Mouse (Mus musculus) hindbrain, embryonic 12.5 days (tissue): ENCODE results near the gene Ell. TPM values are rescaled to one million over a fixed set of nuclear protein-coding genes. Genes with fewer than 3 reads are reported as not detected.

ENCODE experiments used
- ATAC-seq: fragments of 200-750 bp; cut with Nextera tagmentation; 2 replicates; pipeline ENCODE4 v1.8.0; 2017; ENCODE audit warnings: moderate TSS enrichment; ENCODE audit not compliant: low FRiP score
- H3K27ac ChIP-seq: fragments of 300-500 bp; sonication (generic); 2 replicates; pipeline ENCODE4 v1.5.1; 2016; ENCODE audit warnings: mild to moderate bottlenecking
- H3K27me3 ChIP-seq: fragments of 300-500 bp; sonication (generic); 2 replicates; pipeline ENCODE4 v1.6.1; 2016; ENCODE audit warnings: mild to moderate bottlenecking
- H3K36me3 ChIP-seq: fragments of 300-500 bp; sonication (generic); 2 replicates; pipeline ENCODE4 v1.6.1; 2016; ENCODE audit warnings: mild to moderate bottlenecking
- H3K4me1 ChIP-seq: fragments of 300-500 bp; sonication (generic); 2 replicates; pipeline ENCODE4 v1.6.1; 2016
- H3K4me2 ChIP-seq: fragments of 300-500 bp; sonication (generic); replicated peaks from 2 replicates; pipeline ENCODE4 v1.6.1; 2016; ENCODE audit warnings: mild to moderate bottlenecking
- H3K4me3 ChIP-seq: fragments of 300-500 bp; sonication (generic); 2 replicates; pipeline ENCODE4 v1.5.1; 2016; ENCODE audit warnings: mild to moderate bottlenecking
- H3K9ac ChIP-seq: fragments of 300-500 bp; sonication (generic); 2 replicates; pipeline ENCODE4 v1.6.1; 2016; ENCODE audit warnings: mild to moderate bottlenecking, moderate library complexity
- H3K9me3 ChIP-seq: fragments of 300-500 bp; sonication (generic); replicated peaks from 2 replicates; pipeline ENCODE4 v1.6.1; 2016; ENCODE audit warnings: mild to moderate bottlenecking
- WGBS: fragments of 180-500 bp; shearing (Covaris S2); methylation state at CpG from one replicate; pipeline ENCODE4 v1.1.7; 2016; 5-methylcytosine and 5-hydroxymethylcytosine counted together
- polyA plus RNA-seq: library from polyadenylated mRNA; unstranded; fragments of >200 nt; fragmentation: Nextera tagmentation; extraction: Ambion mirVana; gene quantifications from 2 replicates; pipeline ENCODE4 v1.2.1, GENCODE M21; 2016

Gene Ell
- polyA plus RNA-seq, 1 experiment from 2014 or later, result 19.4 TPM

DNA sequence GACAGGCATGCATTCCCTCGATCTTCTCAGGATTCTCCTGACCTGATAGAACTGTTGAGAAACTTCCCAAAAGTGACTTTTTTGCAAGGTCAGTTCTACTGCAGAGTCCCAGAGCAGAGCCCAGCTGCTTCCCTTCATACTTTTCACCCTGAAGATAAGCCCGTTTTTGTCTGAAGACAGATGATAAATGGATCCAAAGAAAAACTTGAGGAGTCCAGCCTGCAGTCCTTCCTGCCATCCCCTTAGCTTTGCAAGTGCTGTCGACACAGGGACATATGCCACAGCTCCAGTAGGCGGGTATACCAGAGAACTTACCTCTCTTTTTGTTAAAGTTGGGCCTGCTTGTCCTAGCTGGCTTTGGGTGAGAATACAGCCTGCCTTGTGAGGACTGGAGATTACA is 22.1 kb downstream of the Ell start:
- Histone ChIP-seq H3K4me3 (no peak overlapping the region), H3K9me3 (no peaks in the 10 kb centered on the region), H3K9ac (no peak overlapping the region), H3K4me1 (peaks cover 29% of the 10 kb centered on the region), H3K27me3 (no peaks in the 10 kb centered on the region), H3K27ac (no peak overlapping the region), H3K4me2 (no peak overlapping the region), H3K36me3 (no peaks in the 10 kb centered on the region)
- no peak for ATAC-seq
- WGBS, result 70% methylated on average over 4 of the region's 4 CpGs

DNA sequence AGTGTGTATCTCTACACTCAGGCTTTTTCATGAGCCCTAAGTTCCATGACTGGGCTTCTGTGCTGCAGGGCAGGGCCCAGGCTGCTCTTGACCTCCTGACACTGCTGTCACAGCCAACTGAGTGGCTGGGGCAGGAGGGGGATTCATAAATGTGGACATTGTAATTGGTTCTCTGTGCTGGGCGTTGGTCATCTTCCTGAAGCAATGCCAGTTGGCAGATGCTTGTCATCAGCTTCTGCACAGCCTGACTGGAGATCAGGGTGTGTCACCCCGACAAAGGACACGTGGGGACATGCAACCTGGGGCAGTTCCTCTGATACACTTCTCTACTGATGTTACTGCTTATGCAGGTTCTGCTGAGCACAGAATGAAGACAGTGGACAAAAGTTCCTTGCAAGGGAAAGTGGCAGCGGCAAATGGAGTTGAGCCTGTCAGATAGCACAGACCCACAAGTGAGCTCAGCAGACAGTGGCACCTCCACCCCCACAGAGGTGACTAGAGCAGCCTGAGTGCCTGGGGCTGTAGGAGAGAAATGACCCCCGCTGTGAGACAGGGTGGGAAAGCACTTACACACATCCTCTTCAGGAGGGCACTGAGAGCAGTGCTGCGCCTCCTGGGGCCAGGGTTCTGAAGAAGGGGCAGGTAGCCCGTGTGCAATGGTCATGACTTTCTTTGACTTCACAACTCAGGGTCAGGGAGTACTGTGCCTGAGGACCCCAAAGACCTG is 22.7 kb downstream of the Ell start:
- Histone ChIP-seq H3K36me3 (no peaks in the 10 kb centered on the region), H3K27me3 (no peaks in the 10 kb centered on the region), H3K4me2 (no peak overlapping the region), H3K27ac (no peak overlapping the region), H3K4me3 (no peak overlapping the region), H3K9me3 (no peaks in the 10 kb centered on the region), H3K4me1 (peaks cover 29% of the 10 kb centered on the region), H3K9ac (no peak overlapping the region)
- ATAC-seq, result no peak
- WGBS, result 74% methylated on average over 7 of the region's 7 CpGs

DNA sequence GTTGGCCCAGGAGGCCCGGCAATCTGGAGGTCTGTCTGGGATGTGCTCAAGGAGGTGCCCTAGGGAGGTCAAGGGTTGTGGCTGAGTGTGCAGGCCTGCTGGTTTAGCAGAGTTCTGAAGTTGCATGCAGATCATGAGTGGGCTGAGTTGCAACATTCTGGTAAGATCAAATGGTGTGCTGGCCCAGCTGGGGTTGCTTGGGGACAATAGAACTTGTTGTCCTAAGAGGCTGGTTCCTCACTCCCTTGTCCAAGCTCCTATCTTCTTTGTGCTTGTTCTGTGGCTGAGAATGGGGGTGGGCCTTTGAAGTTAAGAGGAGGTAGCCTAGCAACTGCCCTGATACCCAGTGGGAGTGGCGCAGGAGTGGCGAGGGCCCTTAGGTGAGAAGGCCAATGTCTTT is 23.5 kb downstream of the Ell start:
- WGBS, result 77% methylated on average over 3 of the region's 3 CpGs
- no peak overlapping the region for H3K4me3 ChIP-seq
- peaks cover 29% of the 10 kb centered on the region for H3K4me1 ChIP-seq
- H3K9me3 ChIP-seq, result no peaks in the 10 kb centered on the region
- H3K9ac ChIP-seq, result no peak overlapping the region
- no peaks in the 10 kb centered on the region for H3K27me3 ChIP-seq
- no peak overlapping the region for H3K4me2 ChIP-seq
- ATAC-seq, result no peak
- H3K27ac ChIP-seq, result no peak overlapping the region
- H3K36me3 ChIP-seq, result no peaks in the 10 kb centered on the region

DNA sequence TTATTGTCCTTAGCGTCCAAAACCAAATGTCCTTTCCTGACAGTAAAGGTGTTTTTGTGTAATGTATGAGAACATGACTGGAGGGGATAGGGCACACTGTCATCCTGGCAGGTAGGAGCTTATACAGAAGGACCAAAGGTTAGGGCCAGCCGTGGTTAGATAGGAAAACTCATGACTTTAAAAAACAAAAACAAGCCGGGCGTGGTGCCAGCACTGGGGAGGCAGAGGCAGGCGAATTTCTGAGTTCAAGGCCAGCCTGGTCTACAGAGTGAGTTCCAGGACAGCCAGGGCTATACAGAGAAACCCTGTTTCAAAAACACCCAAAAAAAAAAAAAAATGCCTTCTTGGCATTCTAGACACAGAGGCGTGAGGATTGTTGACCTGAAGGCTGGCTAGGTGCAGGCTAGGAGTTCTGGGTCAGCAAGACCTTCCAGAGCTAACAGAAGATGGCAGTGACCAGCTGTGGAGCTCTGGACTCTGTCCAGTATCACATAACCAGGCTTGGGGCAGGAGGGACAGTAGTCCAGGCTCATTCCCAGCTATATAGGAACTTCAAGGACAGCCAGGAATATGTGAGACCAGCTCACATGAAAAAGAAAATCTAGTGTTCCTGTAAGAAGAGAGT is 24.6 kb downstream of the Ell start:
- Histone ChIP-seq H3K9ac (no peak overlapping the region), H3K4me2 (no peak overlapping the region), H3K36me3 (no peaks in the 10 kb centered on the region), H3K27me3 (no peaks in the 10 kb centered on the region), H3K4me3 (no peak overlapping the region), H3K27ac (no peak overlapping the region), H3K9me3 (no peaks in the 10 kb centered on the region), H3K4me1 (peaks cover 29% of the 10 kb centered on the region)
- ATAC-seq, result no peak
- 94% methylated on average over 6 of the region's 6 CpGs for WGBS

DNA sequence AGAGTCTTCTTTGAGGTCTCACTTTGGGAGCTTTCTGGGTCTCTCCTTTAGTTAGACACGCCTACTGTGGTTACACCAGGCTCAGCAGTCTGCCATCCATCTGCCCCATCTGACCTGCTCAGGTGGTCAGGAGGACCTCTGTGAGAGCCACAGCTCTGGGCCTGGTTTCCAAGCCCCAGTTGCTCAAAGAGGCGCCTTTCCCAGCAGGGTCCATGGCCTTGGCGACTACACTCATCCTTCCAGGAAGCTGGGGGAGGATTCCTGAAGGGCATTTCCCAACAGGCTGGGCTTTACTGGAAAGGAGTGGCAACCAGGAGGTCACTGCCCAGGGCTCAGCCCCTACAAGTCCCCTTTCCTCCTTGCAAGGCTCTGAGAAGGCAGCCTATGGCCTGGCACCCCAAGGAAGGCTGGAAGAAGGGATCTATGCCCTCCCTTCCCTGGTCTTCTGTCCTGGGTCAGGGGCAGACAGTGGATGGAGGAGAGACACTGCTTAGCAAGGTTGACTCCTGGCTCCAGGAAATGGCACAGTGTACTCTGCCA is 25.5 kb downstream of the Ell start:
- WGBS, result 76% methylated on average over 3 of the region's 3 CpGs
- no peaks in the 10 kb centered on the region for H3K9me3 ChIP-seq
- ATAC-seq, result no peak
- no peak overlapping the region for H3K4me2 ChIP-seq
- H3K27ac ChIP-seq, result no peak overlapping the region
- 0 out of 2 replicates have a peak, but pooled peaks cover 2% of the 10 kb centered on the region for H3K36me3 ChIP-seq
- no peak overlapping the region for H3K9ac ChIP-seq
- H3K4me3 ChIP-seq, result no peak overlapping the region
- H3K27me3 ChIP-seq, result no peaks in the 10 kb centered on the region
- peaks cover 29% of the 10 kb centered on the region for H3K4me1 ChIP-seq

DNA sequence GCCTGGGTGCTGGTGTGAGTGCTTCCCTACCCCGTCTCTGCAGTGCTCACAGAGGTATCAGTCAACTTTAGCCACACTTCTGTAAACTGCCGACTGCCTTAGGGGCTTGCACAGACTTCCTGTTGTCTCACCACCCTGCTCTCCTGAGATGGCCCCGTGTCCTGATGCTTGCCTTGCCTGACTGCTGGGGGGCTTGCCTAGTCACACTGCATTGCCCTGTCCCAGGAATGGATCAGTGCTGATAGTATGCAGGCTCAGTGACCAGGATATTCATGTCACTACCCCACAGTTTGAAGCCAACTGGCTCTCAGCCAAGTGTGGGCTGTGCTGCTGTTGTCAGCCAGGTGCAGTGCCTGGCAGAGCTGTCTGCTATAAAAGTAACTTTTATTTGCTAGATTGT is 26.3 kb downstream of the Ell start:
- no peaks in the 10 kb centered on the region for H3K27me3 ChIP-seq
- H3K9me3 ChIP-seq, result no peaks in the 10 kb centered on the region
- no peak overlapping the region for H3K4me3 ChIP-seq
- peaks cover 25% of the 10 kb centered on the region for H3K4me1 ChIP-seq
- H3K9ac ChIP-seq, result no peak overlapping the region
- ATAC-seq, result no peak
- WGBS, result 73% methylated on average over 3 of the region's 3 CpGs
- H3K36me3 ChIP-seq, result 0 out of 2 replicates have a peak, but pooled peaks cover 4% of the 10 kb centered on the region
- no peak overlapping the region for H3K27ac ChIP-seq
- no peak overlapping the region for H3K4me2 ChIP-seq

DNA sequence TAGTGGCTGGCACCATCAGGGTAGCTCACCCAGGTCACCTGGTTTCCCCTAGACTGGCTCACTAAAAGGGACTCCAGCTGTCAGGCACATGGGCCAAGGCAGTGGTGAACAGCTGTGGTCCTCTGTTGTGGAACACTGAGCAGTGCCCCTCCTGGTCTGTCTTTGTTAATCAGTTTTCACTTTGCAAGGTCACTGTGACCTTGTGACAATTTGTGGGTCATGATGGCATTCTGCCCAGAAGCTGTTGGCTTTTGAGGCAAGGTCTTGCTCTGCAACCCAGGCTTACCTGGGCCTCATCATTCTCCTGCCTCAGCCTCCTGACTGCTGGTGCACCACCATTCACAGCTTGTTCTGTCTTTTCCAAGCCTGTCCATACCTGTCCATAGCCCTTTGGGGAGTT is 31.1 kb downstream of the Ell start:
- no peak overlapping the region for H3K4me3 ChIP-seq
- no peak overlapping the region for H3K9ac ChIP-seq
- H3K27me3 ChIP-seq, result no peaks in the 10 kb centered on the region
- no peak for ATAC-seq
- H3K4me2 ChIP-seq, result no peak overlapping the region
- peaks cover 21% of the 10 kb centered on the region for H3K36me3 ChIP-seq
- H3K4me1 ChIP-seq, result peaks cover 7% of the 10 kb centered on the region
- no peak overlapping the region for H3K27ac ChIP-seq
- no peaks in the 10 kb centered on the region for H3K9me3 ChIP-seq

DNA sequence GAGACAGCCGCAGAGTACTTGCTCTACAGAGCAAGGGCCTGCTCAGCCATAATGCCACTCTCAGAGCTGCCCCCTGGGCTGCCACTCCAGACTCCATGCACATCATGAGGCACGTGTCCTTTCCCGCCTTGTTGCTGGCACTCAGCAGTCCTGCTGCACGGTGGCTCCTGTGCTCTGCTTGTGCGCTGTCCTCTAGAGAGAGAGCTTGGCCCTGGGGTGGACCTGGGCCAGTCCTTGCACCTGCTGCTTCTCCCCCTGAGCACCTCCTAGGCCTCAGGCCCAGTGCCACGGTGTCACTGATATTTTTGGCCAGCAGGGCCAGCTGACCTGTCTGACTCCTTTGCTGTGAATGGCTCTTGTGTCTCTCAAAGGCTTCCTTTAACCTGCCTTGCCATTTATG is 31.7 kb downstream of the Ell start:
- Histone ChIP-seq H3K27me3 (no peaks in the 10 kb centered on the region), H3K4me2 (no peak overlapping the region), H3K27ac (no peak overlapping the region), H3K4me1 (peaks cover 3% of the 10 kb centered on the region), H3K9me3 (no peaks in the 10 kb centered on the region), H3K4me3 (no peak overlapping the region), H3K9ac (no peak overlapping the region), H3K36me3 (peaks cover 22% of the 10 kb centered on the region)
- 82% methylated on average over 6 of the region's 6 CpGs for WGBS
- ATAC-seq, result no peak

DNA sequence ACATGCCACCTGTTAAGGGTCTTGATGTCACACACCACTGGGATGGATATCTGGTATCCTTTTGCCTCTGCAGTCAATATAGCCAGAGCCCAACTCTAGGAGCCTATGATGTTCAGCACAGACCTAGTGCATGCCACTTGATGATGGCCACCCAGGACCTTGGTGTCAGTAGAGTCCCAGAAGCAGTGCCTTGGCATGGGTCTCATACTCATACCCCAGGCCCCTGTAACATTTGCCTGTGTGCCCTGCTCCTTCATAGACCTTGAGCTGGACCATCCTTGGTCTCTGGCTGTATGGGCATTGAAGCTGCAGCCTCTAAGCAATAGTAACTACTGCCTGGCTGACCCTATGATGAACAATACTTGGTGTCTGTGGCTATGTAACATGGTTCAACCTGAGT is 35.0 kb downstream of the Ell start:
- Histone ChIP-seq H3K27me3 (no peaks in the 10 kb centered on the region), H3K4me3 (no peak overlapping the region), H3K4me2 (no peak overlapping the region), H3K4me1 (peaks cover 3% of the 10 kb centered on the region), H3K9ac (no peak overlapping the region), H3K36me3 (peaks cover 42% of the 10 kb centered on the region), H3K9me3 (no peaks in the 10 kb centered on the region), H3K27ac (no peak overlapping the region)
- ATAC-seq, result no peak

DNA sequence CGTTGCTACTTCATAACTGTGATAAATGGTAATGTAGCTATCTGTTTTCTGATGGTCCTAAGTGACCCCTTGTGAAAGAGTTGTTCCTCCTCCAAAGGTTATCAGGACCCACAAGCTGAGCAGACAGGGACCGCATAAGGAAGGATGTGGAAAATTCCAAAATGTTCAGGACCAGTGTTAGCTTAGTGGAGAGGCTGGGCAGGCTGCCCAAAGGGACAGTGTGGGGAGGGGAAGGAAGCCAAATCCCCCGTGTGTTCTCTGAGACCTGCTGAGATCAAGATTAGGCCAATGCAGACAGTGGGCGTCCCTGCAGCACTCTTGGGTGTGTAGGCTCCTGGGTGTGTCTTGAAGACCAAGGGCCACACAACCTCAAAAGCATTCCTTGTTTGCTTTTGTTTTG is 35.7 kb downstream of the Ell start:
- Histone ChIP-seq H3K36me3 (peaks cover 39% of the 10 kb centered on the region), H3K27me3 (no peaks in the 10 kb centered on the region), H3K4me1 (peaks cover 3% of the 10 kb centered on the region), H3K4me2 (no peak overlapping the region), H3K27ac (no peak overlapping the region), H3K9ac (no peak overlapping the region), H3K4me3 (no peak overlapping the region), H3K9me3 (no peaks in the 10 kb centered on the region)
- ATAC-seq, result no peak
- 94% methylated on average over 4 of the region's 4 CpGs for WGBS

DNA sequence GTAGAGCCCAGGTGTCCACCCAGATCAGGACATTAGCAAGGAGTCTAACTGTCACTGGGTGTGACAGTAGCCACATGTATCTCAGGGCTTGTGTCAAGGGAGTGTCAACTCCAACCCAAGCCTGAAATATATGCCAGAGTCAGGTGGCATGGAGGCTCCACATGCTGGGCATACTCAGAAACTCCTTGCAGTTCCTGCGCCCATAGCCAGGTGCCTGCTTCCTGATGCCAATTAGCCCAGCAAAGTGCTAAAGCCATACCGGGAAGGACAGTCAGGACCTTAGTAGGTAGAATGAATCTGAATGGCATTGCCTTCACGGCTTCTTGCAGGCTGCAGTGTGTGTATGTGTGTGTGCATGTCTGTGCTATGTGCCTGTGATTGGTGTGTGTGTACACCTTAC is 38.0 kb downstream of the Ell start:
- no peak overlapping the region for H3K4me2 ChIP-seq
- H3K27ac ChIP-seq, result no peak overlapping the region
- H3K27me3 ChIP-seq, result no peaks in the 10 kb centered on the region
- H3K4me3 ChIP-seq, result no peak overlapping the region
- H3K36me3 ChIP-seq, result peaks cover 61% of the 10 kb centered on the region
- no peak for ATAC-seq
- no peaks in the 10 kb centered on the region for H3K9me3 ChIP-seq
- no peaks in the 10 kb centered on the region for H3K4me1 ChIP-seq
- H3K9ac ChIP-seq, result no peak overlapping the region
- 94% methylated on average over 3 of the region's 3 CpGs for WGBS

DNA sequence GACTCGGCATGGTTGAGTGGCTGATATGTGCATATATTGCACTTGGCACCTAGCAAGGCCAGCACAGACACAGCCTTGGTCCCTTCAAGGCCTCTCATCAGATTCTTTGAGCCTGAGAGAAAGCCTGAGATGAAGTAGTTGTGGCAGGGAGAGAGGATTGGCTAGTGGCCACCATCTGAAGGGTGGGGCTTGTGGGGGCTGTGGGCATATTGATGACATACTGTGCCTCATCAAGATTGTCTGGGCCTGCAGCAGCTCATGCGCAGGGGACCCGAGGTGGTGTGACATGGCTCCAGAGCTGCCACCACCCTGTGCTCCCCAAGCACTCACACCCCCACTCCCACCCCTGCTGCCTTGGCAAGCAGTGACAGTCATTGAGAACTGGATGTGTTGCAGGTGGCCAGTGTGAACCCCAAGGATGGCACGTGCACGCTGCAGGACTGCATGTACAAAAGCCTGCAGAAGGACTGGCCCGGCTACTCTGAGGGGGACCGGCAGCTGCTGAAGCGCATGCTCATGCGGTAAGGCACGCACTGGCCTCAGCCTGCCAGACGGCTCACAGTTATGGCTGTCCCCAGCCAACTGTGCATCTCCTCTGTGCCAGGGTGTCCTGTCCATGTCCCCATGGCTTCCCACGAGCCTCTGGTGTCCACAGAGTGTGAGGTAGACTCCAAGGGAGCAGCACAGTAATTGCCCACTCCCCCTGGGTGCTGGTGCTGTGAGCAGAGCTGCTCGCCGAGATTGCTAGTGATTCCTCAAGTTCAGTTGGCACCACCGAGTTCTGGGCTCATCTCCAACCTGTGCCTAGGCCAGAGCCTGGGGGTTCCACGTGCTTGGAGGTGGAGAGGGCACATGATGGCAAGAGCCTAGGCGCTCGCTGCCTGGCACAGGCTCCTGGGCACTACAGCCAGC is 44.5 kb downstream of the Ell start:
- WGBS, result 92% methylated on average over 18 of the region's 18 CpGs
- H3K4me2 ChIP-seq, result no peak overlapping the region
- H3K27ac ChIP-seq, result no peak overlapping the region
- H3K27me3 ChIP-seq, result no peaks in the 10 kb centered on the region
- H3K9me3 ChIP-seq, result no peaks in the 10 kb centered on the region
- peaks cover 89% of the 10 kb centered on the region for H3K36me3 ChIP-seq
- no peak for ATAC-seq
- no peaks in the 10 kb centered on the region for H3K4me1 ChIP-seq
- no peak overlapping the region for H3K4me3 ChIP-seq
- no peak overlapping the region for H3K9ac ChIP-seq
